Mouse (Mus musculus) cerebellum, postnatal 36 days (tissue): ENCODE measurements around the gene Mmp24.
A peak's percentile ranks its signal among the peaks of the same experiment; 100 is the strongest.
"Not testable (repeated sequence)": the region's sequence is repeated elsewhere in the genome, so short reads cannot be mapped to it uniquely, and the experiment has no call there.

Experiments
- DNase-seq, 2 experiments: peaks; one replicate each; pipeline ENCODE4 v3.0.0; 2021 to 2022; ENCODE audit warnings: mixed read lengths in 2 of 2

The Mmp24 gene

DNA sequence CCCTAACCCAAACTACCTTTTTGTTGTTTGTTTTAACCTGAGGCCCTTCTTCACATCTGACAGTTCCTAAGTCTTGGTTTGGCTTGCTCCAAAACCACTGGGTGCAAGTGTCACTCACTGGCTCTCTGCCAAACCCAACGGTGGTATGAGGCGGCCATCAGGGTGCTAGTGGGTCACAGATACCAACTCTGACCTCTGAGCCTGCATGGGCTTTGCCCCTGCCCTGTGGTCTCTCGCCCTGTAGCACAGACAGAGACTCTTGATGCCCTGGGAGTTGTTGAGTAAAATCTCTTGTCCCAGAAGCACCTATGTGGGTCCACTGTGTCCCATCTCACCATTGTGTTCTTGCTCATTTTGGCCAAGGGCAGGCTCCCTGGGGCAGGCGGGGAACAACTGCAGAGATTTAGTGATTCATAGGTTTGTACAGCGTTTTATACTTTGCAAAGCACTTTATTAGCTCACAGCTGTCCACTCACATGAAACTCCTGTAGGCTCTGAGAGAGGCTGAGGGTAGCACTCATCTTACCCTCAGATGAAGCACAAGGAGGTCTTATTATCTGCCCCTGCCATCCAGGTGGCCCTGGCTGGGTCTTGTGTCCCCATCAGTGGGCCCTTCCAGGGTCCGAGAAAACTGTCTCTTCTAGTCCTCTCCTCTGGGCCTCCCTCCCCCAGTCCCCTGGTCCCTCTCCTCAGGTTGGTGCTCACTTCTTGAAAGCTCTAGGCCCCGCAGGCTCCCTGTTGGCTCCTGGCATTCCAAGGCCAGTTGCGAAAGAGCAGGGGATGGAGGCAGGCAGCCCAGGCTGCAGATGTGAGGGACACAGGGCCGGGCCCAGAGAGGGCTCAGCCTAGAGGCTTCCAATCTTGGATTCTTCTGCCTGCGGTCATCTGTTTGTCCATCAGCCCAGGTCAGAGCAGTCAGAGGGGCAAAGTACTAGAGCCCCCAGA lies 42.4 kb downstream of the Mmp24 start:
- DNase-seq = peak; percentile 45 to 49

DNA sequence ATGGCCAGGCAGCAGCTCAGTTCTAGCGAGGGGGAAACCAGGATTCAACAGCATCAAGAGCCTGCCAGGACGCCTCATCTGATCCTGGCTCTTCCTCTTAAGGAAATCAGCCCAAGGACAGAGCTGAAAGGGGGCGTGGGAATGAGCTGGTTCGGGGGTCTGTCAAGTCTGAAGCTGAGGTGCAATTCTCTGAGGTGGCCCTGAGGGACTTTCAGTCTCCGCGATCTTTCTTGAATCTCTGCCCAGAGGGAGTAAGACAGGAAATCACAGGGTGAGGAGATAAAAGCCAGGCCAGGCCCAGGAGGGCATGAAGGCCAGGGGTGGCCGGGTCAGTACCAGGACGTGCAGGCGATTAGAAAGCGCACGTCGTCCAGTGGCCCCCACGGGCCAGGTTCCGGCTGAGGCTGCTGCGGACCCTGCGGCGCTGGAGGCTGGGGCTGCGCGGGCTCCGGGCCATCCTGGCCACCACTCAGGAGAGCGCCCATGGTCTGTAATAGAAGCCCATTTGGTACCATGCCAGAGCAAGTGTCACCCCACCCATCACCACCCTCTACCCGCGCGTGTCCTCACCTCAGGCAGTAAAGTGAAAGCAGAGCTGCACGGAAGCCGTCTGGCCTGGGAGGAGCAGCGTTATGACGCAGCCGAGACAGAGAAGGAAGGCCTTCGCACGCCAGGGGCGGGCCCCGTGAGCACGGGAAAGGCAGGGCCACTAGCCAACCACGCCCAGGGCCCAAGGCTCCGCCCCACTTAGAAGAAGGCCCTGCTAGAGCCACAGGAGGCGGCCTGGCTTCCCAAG lies 43.7 kb downstream of the Mmp24 start:
- peak; percentile 89 to 91 for DNase-seq

DNA sequence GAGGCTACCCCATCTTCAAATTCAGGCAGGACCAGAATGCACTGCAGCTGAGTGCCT lies 44.1 kb downstream of the Mmp24 start, which contains the start of gene BC029722:
Gene BC029722, minus strand, starts transcription at position 35 of the 57 bp plus-strand sequence.
- DNase-seq = no peak

DNA sequence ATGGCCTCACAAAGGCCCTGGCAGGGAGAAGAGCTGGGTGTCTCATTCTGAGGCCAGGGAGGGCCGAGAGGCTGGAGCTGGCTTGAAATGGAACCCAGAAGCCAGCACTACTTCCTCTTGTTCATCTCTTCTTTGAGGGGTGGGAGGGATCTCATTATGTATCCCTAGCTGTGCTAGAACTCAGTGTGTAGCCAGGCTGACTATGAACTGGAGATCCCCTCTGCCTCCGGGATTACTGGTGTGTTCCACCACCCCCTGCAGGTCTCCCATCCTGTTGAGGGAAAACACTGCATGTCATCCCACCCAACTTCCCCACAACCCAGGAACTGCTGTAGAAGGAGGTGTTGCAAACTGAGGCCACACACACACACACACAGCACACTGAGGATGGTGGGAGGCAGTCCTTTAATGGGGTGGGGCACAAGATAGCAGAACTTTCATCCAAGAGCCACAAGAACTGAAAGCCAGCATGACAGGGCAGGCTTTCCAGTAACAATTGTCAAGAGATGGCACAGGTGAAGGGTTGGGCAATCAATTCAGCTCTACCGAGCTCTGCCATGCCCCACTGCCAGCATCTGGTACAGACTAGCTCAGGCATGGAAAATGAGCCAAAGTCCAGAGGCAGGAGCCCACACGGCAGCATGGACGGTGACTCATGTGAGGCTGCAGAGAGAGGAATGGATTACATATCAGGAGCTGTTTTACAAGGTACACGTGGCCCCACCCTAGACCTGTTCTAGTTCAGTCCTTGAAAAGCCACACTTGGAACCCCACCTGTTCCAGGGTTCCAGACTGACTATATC lies 44.5 kb downstream of the Mmp24 start:
- peak in 1 of 2 experiments; percentile 35 for DNase-seq

DNA sequence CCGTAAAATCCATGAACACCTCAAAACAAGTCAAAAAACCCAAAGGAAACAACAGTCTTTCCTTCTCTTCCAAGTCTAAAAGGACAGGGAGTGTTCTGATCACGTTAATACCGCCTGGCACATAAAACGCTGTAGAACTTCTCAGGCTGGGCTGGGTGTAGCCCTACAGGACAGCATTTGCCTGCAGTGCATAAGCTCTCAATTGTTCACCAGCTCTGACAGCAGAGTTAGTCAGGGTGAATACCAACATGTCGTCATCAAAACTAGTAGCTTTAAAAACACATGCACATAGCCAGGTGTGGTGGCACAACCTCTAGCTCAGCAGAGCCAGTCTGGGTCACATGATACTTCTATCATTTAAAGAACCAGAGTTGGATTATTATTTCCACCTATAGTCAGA lies 45.6 kb downstream of the Mmp24 start:
- no peak for DNase-seq

DNA sequence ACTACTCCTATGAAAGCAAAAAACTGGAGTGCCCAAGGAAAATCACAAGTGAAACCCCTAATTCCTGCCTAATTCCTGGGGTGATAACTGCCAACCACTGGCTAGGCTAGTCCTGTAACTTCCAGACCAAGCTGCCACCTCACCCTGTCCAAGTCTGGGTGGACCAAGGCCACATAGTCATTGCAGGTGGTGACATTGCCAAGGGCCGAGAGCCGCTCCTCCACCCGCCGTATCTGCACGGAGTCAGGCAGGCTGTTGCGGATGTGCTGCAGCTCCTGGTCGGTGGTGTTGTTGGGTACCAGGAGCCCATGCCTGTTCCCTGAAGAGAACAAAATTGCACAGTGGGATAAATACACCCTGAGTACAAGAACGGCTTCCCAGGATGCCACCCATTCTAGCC lies 48.6 kb downstream of the Mmp24 start:
- DNase-seq = no peak

DNA sequence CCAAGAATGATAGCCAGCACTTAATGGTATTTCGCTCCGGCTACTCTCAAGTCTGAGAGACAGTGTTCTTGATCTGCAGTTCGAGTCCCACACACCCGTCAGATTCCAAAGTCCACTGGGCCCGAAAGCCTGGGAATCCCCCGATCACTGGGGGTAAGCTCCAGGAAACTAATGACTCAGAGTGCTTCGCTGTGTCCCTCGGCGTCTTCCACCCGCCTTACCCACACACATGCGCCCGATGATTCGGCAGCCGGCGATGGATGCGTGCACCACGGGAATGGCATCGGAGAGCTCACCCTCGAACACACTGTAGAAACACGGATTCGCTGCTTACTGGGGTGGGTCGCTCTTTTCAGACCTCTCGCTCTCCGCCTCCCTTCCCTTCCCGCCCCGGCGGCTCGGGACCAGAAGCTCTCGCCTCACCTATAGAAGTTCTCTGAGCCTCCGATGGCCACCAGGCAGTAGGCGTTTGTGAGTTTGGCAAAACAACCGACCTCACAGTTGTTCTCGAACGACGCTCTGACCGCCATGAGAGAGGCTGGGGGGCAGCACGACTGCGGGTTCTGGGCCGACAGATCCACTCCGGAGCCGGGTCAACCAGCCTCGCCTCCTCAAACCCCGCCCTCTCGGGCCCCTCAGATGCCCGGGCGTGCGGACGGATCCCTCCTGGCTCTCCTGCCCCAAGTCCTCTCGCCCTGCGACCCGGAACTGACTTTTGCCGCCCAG lies 50.9 kb downstream of the Mmp24 start:
- DNase-seq = no peak

DNA sequence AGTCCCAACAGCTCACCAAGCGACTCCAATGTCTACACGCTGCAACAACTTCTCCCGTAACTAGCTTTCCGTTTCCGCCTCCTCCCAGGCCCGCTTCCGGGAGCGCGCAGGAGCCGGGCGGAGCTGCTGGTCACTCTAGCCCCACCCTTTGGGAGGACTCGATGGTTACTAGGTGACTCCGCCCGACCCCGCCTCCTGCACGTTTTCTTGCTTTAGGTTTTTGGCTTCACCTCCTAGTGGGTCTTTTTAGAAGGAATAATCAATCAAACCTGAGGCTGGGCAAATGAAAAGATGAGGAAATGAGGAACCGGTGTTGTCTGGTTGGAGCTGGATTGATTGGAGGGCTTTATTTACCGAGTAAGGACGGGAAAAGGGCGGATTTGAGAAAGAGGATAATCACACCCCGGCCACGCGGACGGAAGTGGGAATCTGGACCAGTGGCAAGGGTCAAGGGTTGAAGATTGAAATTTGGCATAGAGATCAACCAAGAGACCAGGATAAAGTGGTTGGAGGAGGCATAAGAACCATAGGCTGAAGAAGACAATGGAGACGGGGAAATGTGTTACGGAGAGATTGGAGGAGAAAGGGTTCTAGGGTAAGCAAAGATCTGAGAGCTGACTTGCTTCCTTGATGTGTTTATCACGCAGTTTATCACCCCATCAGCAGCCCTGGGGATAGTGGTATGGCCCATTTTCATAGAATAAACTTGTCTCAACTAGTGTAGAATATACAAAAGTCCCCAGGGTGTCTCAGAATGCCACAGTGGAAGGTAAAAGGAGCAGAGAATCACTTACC lies 51.7 kb downstream of the Mmp24 start, which contains the start of gene Eif6:
Gene Eif6, minus strand, starts transcription at position 296 of the 795 bp plus-strand sequence.
- DNase-seq = peak; percentile 80 to 84

DNA sequence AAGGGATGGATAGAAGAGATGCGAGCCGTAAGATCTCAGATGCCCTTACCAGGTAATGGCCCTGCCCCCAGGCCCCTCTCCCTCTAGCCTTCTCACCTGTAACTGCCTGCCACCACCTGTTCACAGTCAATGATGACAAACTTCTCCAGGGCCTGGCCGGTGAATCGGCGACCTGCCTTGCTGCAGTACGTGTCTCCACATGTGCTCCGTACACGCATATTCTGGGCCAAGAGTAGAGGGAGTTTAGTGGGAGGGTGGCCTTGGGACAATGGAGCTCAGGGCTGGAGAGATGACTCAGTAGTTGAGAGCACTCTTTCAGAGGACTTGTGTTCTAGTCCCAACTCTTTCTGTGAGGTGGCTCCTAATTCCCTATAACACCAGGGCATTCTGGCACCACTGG lies 55.7 kb downstream of the Mmp24 start:
- DNase-seq = no peak

DNA sequence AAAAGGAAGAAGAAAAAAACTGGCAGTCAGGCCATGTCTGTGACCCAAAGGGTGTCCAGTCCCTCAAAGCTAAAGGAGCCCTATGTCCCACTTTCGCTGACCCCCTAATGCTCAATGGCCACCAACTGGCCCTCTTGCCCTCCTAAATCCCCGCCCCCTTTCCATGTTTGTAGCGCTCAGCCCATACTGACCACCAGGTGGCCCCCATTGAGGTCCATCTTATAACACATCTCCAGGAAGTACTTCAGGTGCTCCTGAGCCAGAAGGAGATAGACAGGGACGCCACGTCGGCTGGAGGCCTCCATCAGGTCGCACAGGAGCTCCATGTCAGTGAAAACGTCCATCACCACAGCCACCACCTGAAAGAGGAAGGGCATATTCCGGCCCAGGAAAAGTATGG lies 56.2 kb downstream of the Mmp24 start:
- no peak for DNase-seq

DNA sequence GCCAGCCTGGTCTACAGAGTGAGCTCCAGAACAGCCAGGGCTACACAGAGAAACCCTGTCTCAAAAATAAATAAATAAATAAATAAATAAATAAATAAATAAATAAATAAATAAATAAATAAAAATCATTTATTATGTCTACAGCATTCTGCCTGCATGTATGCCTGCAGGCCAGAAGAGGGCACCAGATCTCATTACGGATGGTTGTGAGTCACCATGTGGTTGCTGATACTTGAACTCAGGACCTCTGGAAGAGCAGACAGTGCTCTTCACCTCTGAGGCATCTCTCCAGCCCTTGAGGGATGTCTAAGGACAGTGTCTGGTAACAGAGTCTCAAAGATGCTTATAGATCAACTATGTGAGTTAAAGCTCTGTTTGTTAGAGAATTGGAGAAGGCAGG lies 56.9 kb downstream of the Mmp24 start:
- not testable (repeated sequence) for DNase-seq

DNA sequence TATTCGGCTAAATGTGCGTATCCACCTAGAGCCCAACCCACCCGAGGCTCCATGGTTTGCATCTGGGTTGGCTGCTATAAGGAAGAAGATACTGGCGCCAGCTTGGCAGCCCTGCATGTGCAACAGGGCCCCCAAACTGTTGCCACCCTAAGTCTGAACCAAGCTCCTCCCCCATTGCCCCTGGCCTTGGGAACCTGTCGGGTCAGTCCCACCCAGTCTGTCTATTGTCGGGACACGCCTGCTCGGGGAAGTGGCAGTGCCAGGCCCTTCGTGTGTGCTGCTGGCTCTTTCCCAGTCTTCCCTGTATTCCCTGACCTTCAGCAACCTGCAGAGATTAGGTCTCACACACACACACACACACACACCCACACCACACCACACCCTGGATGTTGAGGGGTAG lies 59.6 kb downstream of the Mmp24 start, which contains the start of gene Fam83c:
Gene Fam83c, minus strand, starts transcription at position 123 of the 400 bp plus-strand sequence.
- DNase-seq = no peak

DNA sequence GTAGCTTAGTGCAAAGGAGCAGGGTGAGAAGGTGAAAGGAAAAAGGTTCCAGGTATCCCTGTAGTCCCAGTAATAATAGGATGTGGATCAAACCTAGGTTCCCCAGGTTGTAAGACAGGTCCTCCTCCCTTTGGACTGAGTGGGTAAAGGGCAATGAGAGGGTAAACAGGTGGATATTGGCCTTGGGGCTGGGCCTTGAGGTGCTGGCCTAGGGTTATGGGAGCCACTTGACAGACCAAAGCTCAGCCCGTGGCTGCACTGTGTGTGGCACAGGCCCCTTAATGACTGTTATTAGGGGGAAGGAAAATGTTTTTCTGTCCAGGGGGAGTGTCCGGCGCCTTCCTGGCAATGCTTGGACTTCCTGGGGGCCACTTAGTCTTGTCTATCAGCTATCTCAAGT lies 62.8 kb downstream of the Mmp24 start:
- DNase-seq = no peak

DNA sequence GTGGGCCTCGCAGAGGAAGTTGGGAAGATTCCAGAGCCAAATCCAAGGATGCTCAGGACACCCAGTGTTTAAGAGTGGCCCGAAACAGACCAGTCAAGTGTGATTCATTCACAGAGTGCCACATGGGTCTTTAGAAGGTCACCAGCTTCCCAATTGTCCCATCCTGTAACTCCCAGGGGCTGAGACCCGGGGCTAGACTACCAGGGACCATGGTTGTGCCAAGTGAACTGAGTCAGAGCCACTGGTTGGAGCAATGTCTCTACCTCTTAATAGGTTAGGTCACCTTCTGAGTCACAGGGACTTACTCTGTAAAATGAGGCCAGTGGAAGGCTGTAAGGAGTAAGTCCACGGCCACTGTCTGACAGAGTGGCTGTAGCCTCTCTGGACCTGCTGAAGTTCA lies 63.8 kb downstream of the Mmp24 start:
- no peak for DNase-seq

DNA sequence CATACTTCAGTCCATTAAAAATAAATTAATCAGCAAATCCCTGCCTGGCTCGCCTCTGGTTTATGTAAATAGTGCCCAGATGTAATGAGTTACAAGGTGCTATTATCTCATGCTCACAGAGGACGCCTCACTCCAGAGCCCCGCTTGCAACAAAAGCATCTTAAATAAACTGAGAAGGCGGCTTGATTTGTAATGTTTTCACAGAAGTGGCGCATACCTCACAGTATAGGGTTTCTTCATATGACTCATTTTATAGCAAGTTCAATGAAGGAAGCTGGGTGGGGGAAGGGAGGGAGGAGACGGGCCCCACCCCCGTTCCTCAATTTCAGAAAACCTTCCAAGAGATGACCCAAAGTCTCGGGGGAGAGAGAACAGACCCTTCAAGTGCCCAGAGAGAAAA lies 71.8 kb downstream of the Mmp24 start:
- DNase-seq = no peak

DNA sequence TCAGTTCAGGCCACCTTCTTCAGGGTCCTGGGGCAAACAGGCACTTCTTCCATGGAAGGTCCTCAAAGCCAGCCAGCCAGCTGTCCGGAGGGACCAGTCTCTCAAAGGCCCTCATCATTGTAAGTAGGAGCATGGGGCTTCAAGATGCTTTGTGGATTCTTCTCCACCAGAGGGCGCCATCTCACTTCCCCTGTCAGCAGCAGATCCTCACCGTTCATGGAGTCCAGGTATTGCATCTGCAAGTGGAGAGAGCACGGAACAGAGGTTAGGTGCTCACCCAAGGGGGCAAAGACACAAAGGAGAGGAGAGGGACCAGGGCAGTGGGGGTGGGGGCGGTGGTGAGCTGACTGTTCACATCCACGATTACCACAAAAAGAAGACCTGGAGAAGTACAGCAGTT lies 73.1 kb downstream of the Mmp24 start:
- DNase-seq = peak; percentile 76 to 84

DNA sequence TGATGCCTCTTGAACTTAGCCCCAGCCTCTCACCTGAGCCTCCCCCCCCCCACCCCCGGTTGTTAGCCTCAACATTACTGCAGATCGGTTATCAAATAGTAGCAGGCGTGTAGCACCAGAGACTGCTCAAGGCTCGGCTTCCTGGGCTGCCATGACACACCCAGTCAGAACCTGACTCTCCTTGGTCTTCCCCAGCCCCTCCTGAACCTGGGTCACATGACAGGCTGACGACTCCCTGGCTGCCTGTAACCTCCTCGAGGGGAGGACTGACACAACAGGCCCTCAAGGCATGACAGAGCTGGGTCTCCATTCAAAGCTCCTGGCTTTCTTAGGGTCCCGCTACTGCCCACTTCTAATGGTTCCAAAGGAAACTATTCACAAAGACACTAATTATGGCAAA lies 74.3 kb downstream of the Mmp24 start:
- DNase-seq = no peak

DNA sequence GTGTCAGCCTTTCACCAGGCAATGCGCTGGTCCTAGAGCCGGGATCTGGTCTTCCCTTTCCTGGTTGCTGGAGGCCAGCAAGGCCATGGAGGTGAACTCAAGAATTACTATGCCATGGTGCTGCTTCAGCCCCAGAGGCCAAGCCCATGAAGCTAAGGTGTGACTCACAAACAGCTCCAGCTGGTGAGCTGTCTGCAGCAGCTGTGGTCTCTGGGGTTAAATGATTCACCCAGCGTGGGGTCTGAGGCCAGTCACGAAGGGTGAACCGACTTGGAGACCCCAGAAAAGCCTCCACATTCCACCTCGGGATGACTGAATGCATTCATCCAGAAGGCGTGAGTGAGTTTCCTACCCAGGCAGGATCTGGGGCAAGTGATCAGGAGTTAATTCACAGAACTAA lies 75.0 kb downstream of the Mmp24 start:
- no peak for DNase-seq

DNA sequence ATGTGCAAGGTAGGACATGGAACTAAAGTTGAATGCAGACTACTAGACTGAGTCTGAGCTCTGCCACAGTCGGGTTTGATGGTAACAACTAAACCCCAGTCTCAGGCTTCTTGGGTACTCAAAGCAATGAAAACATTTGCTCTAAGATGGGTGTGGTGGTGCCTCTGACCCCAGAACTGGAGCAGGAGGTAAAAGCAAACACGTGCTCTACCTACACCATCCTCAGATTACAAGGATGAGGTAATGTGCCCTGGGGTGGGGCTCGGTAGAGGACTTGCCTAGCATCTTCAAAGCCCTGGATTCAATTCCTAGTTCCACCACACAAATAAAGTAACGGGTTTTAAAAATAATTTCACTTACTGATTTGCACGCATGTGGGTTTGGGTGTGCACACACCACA lies 77.4 kb downstream of the Mmp24 start:
- DNase-seq = no peak

DNA sequence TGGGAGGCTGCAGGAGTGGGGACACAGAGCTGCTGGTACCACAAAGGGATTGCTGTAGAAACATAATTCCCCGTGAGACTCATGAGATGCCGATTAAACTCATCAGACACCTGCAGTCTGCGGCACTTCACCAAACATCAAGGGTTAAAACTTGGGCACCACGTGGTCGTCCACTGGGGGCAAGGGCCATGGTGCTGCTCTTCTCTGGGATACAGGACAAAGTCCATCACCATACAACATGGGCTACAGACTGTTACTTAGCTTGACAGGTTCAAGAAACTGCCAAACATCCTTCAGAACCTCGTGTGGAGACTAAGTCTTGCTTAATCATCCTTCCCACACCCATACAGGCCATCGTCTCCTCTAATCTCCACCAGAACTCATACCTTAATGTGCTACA lies 85.0 kb downstream of the Mmp24 start:
- DNase-seq = no peak

DNA sequence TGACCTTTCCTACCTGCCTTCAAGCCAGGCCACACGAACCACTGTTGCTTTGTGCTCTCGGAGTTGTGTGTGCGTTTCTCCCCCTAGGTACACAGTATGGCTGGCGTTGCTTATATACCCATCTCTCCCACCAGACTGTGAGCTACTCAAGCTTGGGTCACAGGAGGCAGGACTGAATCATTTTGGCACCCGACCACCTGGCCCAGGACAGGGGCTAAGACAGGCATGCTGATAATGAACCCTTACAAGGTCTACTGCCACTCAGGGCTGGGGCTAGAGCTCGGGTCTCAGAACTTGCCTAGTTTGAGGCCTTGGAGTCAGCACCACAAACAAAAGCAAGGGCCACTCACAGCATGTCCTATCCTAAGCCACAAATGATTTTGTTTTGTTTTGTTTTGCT lies 86.4 kb downstream of the Mmp24 start:
- DNase-seq = no peak
